Comparison of ENCODE assay signal across 18 mouse cellular contexts in genomic region chr15:93706366-93706930, GRCm38 (mm10).
DNase-seq lines count a peak whose midpoint lies in the region; ATAC-seq and TF ChIP-seq lines count a peak whose summit lies in the region.
"Had no signal": no experiment of that assay in that cellular context is flagged by ENCODE, and none has a peak within 500 bp of the region (broad histone marks: within the 10 kb centered on the region; RNA-seq: fewer than 3 reads in every experiment).

No protein-coding gene starts in this region.

- H3K27me3 ChIP-seq in heart, embryonic 16.5 days (ENCODE audit: control insufficient read depth, insufficient read depth, low read length), result no peaks in the 10 kb centered on the region
- no peaks in the 10 kb centered on the region for H3K27me3 ChIP-seq in stomach, embryonic 15.5 days (replicated peaks)
- H3K27me3 ChIP-seq in stomach, postnatal 0 days (ENCODE audit: control insufficient read depth, insufficient read depth, low read length), result no peaks in the 10 kb centered on the region
- H3K27me3 ChIP-seq: liver, embryonic 15.5 days; midbrain, embryonic 15.5 days had no signal

- no peak for DNase-seq in heart, postnatal 10 days
- DNase-seq in stomach, postnatal 0 days (ENCODE audit: low spot score), result no peak
- peak; percentile 57 for DNase-seq in gastrocnemius, postnatal 25 days
- DNase-seq in frontal cortex, postnatal 10 days (ENCODE audit: low spot score in 2 of 2), result no peak
- DNase-seq in thymus, postnatal 0 days (ENCODE audit: low spot score), result no peak
- DNase-seq: adrenal gland, postnatal 10 days; cerebellum, adult 2 months; embryo, embryonic 11 days; layer of hippocampus, postnatal 36 days; right cerebral cortex, adult 18-20 months; spleen, adult 18-20 months had no signal

- H3K9me3 ChIP-seq in heart, embryonic 16.5 days (replicated peaks; ENCODE audit: control insufficient read depth, low read length), result no peaks in the 10 kb centered on the region
- H3K9me3 ChIP-seq in stomach, embryonic 15.5 days, result no peaks in the 10 kb centered on the region
- H3K9me3 ChIP-seq in stomach, postnatal 0 days (ENCODE audit: control insufficient read depth, low read length), result no peaks in the 10 kb centered on the region
- H3K9me3 ChIP-seq: liver, embryonic 15.5 days; midbrain, embryonic 15.5 days had no signal

- ATAC-seq in heart, embryonic 16.5 days (replicated peaks; ENCODE audit: extremely low read depth, insufficient read depth, low FRiP score), result no peak
- ATAC-seq in stomach, embryonic 15.5 days (ENCODE audit: insufficient read depth, low FRiP score, low read depth), result no peak
- ATAC-seq in stomach, postnatal 0 days (ENCODE audit: low FRiP score, low TSS enrichment), result no peak
- ATAC-seq: CD4-positive, CD25-positive, alpha-beta regulatory T cell, adult 4 months; intestine, postnatal 0 days; midbrain, embryonic 15.5 days had no signal

- H3K4me1 ChIP-seq in heart, embryonic 16.5 days (ENCODE audit: control insufficient read depth, insufficient read depth, low read length), result peaks cover 4% of the 10 kb centered on the region; the same call in 1 of the 2 replicates
- no peaks in the 10 kb centered on the region for H3K4me1 ChIP-seq in stomach, embryonic 15.5 days
- H3K4me1 ChIP-seq in stomach, postnatal 0 days (replicated peaks; ENCODE audit: control insufficient read depth, insufficient read depth), result no peaks in the 10 kb centered on the region
- H3K4me1 ChIP-seq: liver, embryonic 15.5 days; midbrain, embryonic 15.5 days had no signal

- H3K4me3 ChIP-seq in heart, embryonic 16.5 days (ENCODE audit: low read length), result no peak overlapping the region
- no peak overlapping the region for H3K4me3 ChIP-seq in stomach, embryonic 15.5 days (replicated peaks)
- H3K4me3 ChIP-seq in stomach, postnatal 0 days (ENCODE audit: low read depth, low read length), result no peak overlapping the region
- H3K4me3 ChIP-seq: liver, embryonic 15.5 days; midbrain, embryonic 15.5 days had no signal

- WGBS in heart, embryonic 16.5 days, result 61% methylated on average over 11 of the region's 11 CpGs
- WGBS in stomach, embryonic 15.5 days, result 61% methylated on average over 11 of the region's 11 CpGs
- WGBS in stomach, postnatal 0 days, result 56% methylated on average over 11 of the region's 11 CpGs

- H3K4me2 ChIP-seq in heart, embryonic 16.5 days (ENCODE audit: low read depth, low read length), result no peak overlapping the region
- H3K4me2 ChIP-seq in stomach, embryonic 15.5 days, result no peak overlapping the region
- H3K4me2 ChIP-seq in stomach, postnatal 0 days (replicated peaks; ENCODE audit: low read depth), result no peak overlapping the region
- H3K4me2 ChIP-seq: hindbrain, embryonic 14.5 days; liver, embryonic 15.5 days; midbrain, embryonic 15.5 days had no signal

- no peak overlapping the region for H3K9ac ChIP-seq in heart, embryonic 16.5 days (ENCODE audit: low read length)
- no peak overlapping the region for H3K9ac ChIP-seq in stomach, embryonic 15.5 days
- H3K9ac ChIP-seq in stomach, postnatal 0 days (ENCODE audit: low read length), result no peak overlapping the region
- H3K9ac ChIP-seq: hindbrain, embryonic 14.5 days; liver, embryonic 15.5 days; midbrain, embryonic 15.5 days had no signal

- H3K36me3 ChIP-seq in heart, embryonic 16.5 days (ENCODE audit: control insufficient read depth, insufficient read depth), result no peaks in the 10 kb centered on the region
- H3K36me3 ChIP-seq in stomach, embryonic 15.5 days, result no peaks in the 10 kb centered on the region
- no peaks in the 10 kb centered on the region for H3K36me3 ChIP-seq in stomach, postnatal 0 days (ENCODE audit: control insufficient read depth, insufficient read depth, low read length)
- H3K36me3 ChIP-seq: liver, embryonic 15.5 days; midbrain, embryonic 15.5 days had no signal

- H3K27ac ChIP-seq in heart, embryonic 16.5 days (ENCODE audit: low read length), result peak overlapping the region; percentile 24
- 0 out of 2 replicates have a peak overlapping the region, but pooled peaks have one; percentile 16 for H3K27ac ChIP-seq in stomach, embryonic 15.5 days
- H3K27ac ChIP-seq in stomach, postnatal 0 days (replicated peaks), result no peak overlapping the region
- H3K27ac ChIP-seq: hindbrain, embryonic 14.5 days; liver, embryonic 15.5 days; midbrain, embryonic 15.5 days had no signal

- intact Hi-C loops in heart, postnatal 10 days (cut with DNase I), result no loop called here

- no peak for TF ChIP-seq EP300 in stomach, postnatal 0 days (optimal IDR thresholded peaks at IDR 0.05)

- TF ChIP-seq CTCF in stomach, postnatal 0 days (IDR thresholded peaks at IDR 0.05; ENCODE audit: low read depth), result no peak
